Mouse (Mus musculus): ENCODE data around the gene Ksr1.
"Not testable (repeated sequence)": the region's sequence is repeated elsewhere in the genome, so short reads cannot be mapped to it uniquely, and the experiment has no call there.

DNA sequence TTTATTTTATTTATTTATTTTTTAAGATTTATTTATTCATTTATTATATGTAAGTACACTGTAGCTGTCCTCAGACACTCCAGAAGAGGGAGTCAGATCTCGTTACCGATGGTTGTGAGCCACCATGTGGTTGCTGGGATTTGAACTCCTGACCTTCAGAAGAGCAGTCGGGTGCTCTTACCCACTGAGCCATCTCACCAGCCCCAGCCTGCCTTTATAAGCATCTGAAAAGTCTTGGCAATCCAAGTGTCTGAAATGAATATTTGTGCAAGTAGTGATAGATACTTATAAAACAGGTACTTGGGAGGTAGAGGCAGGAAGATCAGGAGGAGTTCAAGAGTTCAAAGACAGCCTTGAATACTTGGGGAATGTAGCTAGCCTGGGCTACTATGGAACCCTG lies 138.9 kb downstream of the Ksr1 start:
- not testable (repeated sequence) for TF ChIP-seq CTCF (IDR thresholded peaks at IDR 0.05; ENCODE audit: control insufficient read depth, insufficient read depth, insufficient read length); MAX (IDR thresholded peaks at IDR 0.05); FOSL1 (IDR thresholded peaks at IDR 0.05; ENCODE audit: insufficient read depth, low read length, poor library complexity, severe bottlenecking)
